Mouse (Mus musculus) liver, postnatal 0 days (tissue): ENCODE measurements around the gene Btbd9. TPM values are rescaled to one million over a fixed set of nuclear protein-coding genes. Genes with fewer than 3 reads are reported as not detected.
"Not testable (repeated sequence)": the region's sequence is repeated elsewhere in the genome, so short reads cannot be mapped to it uniquely, and the experiment has no call there.

ENCODE experiments used
- ATAC-seq: fragments of 200-750 bp; cut with Nextera tagmentation; 2 replicates; pipeline ENCODE4 v1.8.0; 2017; ENCODE audit warnings: mild to moderate bottlenecking, moderate library complexity
- DNase-seq: peaks from one replicate; pipeline ENCODE4 v3.0.0-alpha.2; 2016
- H3K27ac ChIP-seq: fragments of 300-500 bp; sonication (generic); 2 replicates; pipeline ENCODE4 v1.5.1; 2014; ENCODE audit warnings: antibody characterized with exemption, moderate library complexity, mild to moderate bottlenecking, low read depth
- H3K27me3 ChIP-seq: fragments of 300-500 bp; sonication (generic); 2 replicates; pipeline ENCODE4 v1.6.1; 2014; ENCODE audit warnings: low read length, control low read depth, mixed read lengths; ENCODE audit not compliant: insufficient read depth
- H3K36me3 ChIP-seq: fragments of 300-500 bp; sonication (generic); replicated peaks from 2 replicates; pipeline ENCODE4 v1.6.1; 2014; ENCODE audit warnings: mild to moderate bottlenecking, control low read depth, low read length, moderate library complexity, mixed read lengths; ENCODE audit not compliant: insufficient read depth
- H3K4me1 ChIP-seq: fragments of 300-500 bp; sonication (generic); 2 replicates; pipeline ENCODE4 v1.6.1; 2014; ENCODE audit warnings: antibody characterized with exemption, mild to moderate bottlenecking, control low read depth; ENCODE audit not compliant: insufficient read depth
- H3K4me2 ChIP-seq: fragments of 300-500 bp; sonication (generic); 2 replicates; pipeline ENCODE4 v1.6.1; 2014; ENCODE audit warnings: low read depth, mild to moderate bottlenecking, low read length, moderate library complexity, mixed read lengths
- H3K4me3 ChIP-seq: fragments of 300-500 bp; sonication (generic); 2 replicates; pipeline ENCODE4 v1.5.1; 2014; ENCODE audit warnings: low read depth, low read length
- H3K9ac ChIP-seq: fragments of 300-500 bp; sonication (generic); replicated peaks from 2 replicates; pipeline ENCODE4 v1.6.1; 2014; ENCODE audit warnings: mild to moderate bottlenecking, moderate library complexity
- H3K9me3 ChIP-seq: fragments of 300-500 bp; sonication (generic); 2 replicates; pipeline ENCODE4 v1.6.1; 2016; ENCODE audit warnings: mild to moderate bottlenecking, control low read depth, low read length, mixed read lengths
- CTCF ChIP-seq: sonication (generic); IDR thresholded peaks from 2 replicates; pipeline ENCODE4 v1.5.1; 2016; ENCODE audit warnings: antibody characterized with exemption, low read depth
- EP300 ChIP-seq: IDR thresholded peaks from 2 replicates; pipeline ENCODE4 v1.6.1; 2016; ENCODE audit warnings: antibody characterized with exemption, low read depth, mild to moderate bottlenecking
- WGBS: fragments of 180-500 bp; shearing (Covaris S2); extraction: QIAGEN DNeasy Blood & Tissue Kit; methylation state at CpG from one replicate; pipeline ENCODE4 v1.1.7; 2014; ENCODE audit not compliant: insufficient replicate concordance; 5-methylcytosine and 5-hydroxymethylcytosine counted together
- polyA plus RNA-seq: library from polyadenylated mRNA; unstranded; fragments of >200 nt; fragmentation: Nextera tagmentation; extraction: Ambion mirVana; gene quantifications from 2 replicates; pipeline ENCODE4 v1.2.1, GENCODE M21; 2015

The Btbd9 gene
- polyA plus RNA-seq, 1 experiment from 2014 or later, result 16.5 TPM

DNA sequence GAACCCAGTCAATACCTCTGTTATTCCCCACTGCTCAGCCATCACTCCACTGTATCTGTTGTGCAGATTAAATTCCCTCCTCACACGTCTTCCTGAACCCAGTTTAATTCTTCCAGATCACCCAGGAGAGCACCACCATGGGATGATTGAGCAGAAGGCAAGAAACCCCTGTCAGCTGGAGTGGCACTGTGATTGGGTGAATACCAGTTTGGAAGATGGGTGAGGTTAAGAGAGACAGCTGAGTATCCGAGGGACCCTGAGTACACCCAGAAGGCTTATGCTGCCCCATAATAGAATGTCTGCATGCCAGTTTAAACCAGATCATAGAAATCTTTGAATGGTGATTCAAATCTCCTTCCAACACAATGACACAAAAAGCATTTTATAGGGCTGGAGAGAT, 52.5 kb downstream of the Btbd9 start:
- no peak for ATAC-seq
- no peaks in the 10 kb centered on the region for H3K27me3 ChIP-seq
- 55% methylated on average over 2 of the region's 2 CpGs for WGBS
- H3K27ac ChIP-seq, result no peak overlapping the region
- TF ChIP-seq CTCF (no peak), EP300 (no peak)
- peaks cover 4% of the 10 kb centered on the region; the same call in 1 of the 2 replicates for H3K36me3 ChIP-seq
- H3K9me3 ChIP-seq, result no peaks in the 10 kb centered on the region
- H3K9ac ChIP-seq, result no peak overlapping the region
- DNase-seq, result no peak
- no peak overlapping the region for H3K4me3 ChIP-seq
- peaks cover 6% of the 10 kb centered on the region; the same call in 1 of the 2 replicates for H3K4me1 ChIP-seq
- no peak overlapping the region for H3K4me2 ChIP-seq

DNA sequence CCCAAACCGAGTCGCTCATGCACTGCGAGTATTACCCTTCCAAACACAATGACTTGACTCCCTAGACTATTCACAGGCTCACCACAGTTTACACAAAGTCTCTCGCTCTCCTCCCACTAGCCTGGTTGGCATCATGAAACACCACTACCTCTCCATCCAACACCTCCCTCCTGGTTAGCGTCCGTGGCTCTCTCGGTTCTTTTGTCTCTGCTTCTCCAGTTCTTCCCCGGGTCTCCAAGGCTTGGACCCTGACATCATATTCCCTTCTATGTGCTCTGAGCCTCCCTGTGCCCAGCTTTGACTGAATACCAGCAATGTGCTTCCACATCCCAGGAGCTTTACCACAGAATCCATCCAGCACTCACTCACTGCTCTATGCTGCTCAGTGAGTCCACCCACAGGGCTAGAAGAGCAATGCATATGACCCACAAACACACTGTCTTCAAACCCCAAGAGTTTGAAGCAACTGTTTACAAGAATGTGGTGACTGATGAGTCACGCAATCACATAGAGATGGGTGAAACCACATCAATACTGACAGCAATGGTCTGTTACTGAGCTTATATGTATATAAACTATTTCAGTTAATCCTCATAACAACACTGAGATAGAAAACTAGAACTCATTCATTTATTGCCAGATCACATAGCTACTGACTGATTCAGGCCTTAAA, 53.7 kb downstream of the Btbd9 start:
- 87% methylated on average over 9 of the region's 9 CpGs for WGBS
- no peak for TF ChIP-seq CTCF
- no peak for TF ChIP-seq EP300
- Histone ChIP-seq H3K4me2 (no peak overlapping the region), H3K36me3 (peaks cover 4% of the 10 kb centered on the region; the same call in 1 of the 2 replicates), H3K4me1 (peaks cover 6% of the 10 kb centered on the region; the same call in 1 of the 2 replicates), H3K9me3 (no peaks in the 10 kb centered on the region), H3K9ac (no peak overlapping the region), H3K27ac (no peak overlapping the region), H3K4me3 (no peak overlapping the region), H3K27me3 (no peaks in the 10 kb centered on the region)
- DNase-seq, result no peak
- ATAC-seq, result no peak

DNA sequence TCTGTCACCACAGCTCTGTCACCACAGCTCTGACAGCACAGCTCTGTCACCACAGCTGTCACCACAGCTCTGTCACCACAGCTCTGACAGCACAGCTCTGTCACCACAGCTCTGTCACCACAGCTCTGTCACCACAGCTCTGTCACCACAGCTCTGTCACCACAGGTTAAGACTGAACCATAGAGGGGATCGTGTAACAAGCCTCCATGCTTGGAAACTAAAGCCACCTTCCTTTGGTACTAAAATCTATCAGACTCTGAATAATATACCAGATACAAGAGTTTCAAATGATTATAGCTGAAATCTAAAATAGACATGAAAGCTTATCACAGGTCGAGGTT, 57.1 kb downstream of the Btbd9 start:
- not testable (repeated sequence) for ATAC-seq, H3K9me3 ChIP-seq, H3K9ac ChIP-seq, H3K4me1 ChIP-seq, DNase-seq, H3K4me3 ChIP-seq, H3K27ac ChIP-seq, H3K4me2 ChIP-seq, H3K27me3 ChIP-seq, H3K36me3 ChIP-seq
- 63% methylated on average over 2 of the region's 2 CpGs for WGBS

DNA sequence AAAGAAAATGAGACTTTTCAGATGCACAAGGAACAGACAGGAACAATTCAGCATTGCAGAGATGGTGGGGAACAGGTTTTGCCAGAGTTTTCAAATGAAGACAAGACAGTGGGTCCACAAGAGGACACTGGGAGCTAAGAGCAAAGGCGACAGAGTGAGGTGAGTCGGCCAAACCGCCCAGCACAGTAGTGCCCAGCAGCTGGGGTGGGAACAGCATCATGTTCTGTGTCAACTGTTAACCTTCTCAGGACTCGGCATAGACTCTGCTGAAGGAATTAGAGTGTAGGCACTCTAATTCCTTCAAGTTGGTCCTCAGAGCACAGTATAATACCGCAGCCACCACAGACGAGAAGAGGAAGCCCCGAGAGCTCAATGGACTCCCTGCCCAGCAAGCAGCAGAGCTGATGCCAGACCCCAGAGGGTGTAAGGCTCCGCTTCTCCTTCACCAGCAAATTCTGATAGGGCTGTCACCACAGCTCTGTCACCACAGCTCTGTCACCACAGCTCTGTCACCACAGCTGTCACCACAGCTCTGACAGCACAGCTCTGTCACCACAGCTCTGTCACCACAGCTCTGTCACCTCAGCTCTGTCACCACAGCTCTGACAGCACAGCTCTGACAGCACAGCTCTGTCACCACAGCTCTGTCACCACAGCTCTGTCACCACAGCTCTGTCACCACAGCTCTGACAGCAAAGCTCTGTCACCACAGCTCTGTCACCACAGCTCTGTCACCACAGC, 57.7 kb downstream of the Btbd9 start:
- Histone ChIP-seq H3K27ac (no peak overlapping the region), H3K9me3 (no peaks in the 10 kb centered on the region), H3K4me2 (no peak overlapping the region), H3K9ac (no peak overlapping the region), H3K27me3 (no peaks in the 10 kb centered on the region), H3K4me3 (no peak overlapping the region), H3K36me3 (peaks cover 6% of the 10 kb centered on the region; the same call in 1 of the 2 replicates), H3K4me1 (peaks cover 6% of the 10 kb centered on the region; the same call in 1 of the 2 replicates)
- TF ChIP-seq CTCF, result no peak
- TF ChIP-seq EP300, result no peak
- ATAC-seq (no peak), DNase-seq (peak; percentile 20)
- WGBS, result 59% methylated on average over 8 of the region's 8 CpGs

DNA sequence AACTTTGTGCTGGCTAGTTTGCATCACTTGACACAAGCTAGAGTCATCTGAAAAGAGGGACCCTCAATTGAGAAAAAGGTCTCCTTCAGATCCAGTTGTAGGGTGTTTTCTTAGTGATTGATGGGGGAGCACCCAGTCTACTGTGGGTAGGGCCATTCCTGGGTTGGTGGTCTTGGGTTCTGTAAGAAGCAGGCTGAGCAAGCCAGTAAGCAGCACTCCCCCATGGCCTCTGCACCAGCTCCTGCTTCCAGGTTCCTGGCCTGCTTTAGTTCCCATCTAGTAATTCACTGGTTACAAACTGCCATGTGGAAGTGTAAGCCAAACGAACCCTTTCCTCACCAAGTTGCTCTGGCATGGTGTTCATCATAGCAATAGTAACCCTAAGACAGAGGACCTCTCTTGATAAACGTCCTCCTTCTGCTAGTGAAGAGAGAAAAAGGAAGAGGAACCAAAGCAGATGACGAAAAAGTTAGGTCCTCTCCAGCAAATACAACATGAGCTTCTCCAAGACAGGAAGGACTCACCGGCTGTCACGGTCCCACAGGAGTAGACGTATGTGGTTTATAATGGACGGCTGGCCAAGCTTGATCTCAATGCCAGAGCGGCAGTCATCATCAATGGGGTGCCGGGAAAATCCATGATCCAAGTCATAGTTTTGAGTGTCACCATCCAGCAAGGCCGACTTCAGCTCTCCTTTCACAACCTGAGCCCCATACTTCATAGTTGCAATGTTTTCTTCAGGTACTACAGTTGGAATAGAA, 59.5 kb downstream of the Btbd9 start:
- Histone ChIP-seq H3K4me1 (peaks cover under 1% of the 10 kb centered on the region; the same call in 1 of the 2 replicates), H3K27ac (no peak overlapping the region), H3K9ac (no peak overlapping the region), H3K4me2 (no peak overlapping the region), H3K4me3 (no peak overlapping the region), H3K9me3 (no peaks in the 10 kb centered on the region), H3K36me3 (peaks cover 6% of the 10 kb centered on the region; the same call in 1 of the 2 replicates), H3K27me3 (no peaks in the 10 kb centered on the region)
- TF ChIP-seq CTCF, result no peak
- TF ChIP-seq EP300, result no peak
- DNase-seq (no peak), ATAC-seq (no peak)
- WGBS, result 65% methylated on average over 10 of the region's 10 CpGs

DNA sequence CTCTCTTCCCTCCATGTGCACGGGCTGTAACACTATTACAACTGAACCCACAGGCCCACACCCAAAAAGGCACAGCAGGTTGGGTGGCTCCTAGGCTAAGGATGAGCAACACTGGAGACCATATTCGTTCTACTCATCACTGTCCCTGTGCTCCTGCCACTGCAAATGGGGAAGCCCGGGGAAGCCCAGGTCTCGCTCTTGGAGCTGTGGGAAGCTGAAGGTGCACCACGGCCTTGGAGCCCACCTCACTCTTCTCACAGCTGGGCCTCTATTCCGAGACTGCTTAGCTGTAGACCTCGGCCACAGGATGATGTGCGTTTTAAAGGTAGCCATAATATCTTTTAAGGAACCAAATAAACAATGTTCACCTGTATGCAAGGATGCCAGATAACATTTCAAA, 60.9 kb downstream of the Btbd9 start:
- DNase-seq (no peak), ATAC-seq (no peak)
- no peaks in the 10 kb centered on the region for H3K9me3 ChIP-seq
- H3K4me3 ChIP-seq, result no peak overlapping the region
- H3K4me1 ChIP-seq, result no peaks in the 10 kb centered on the region
- no peak overlapping the region for H3K9ac ChIP-seq
- WGBS, result 86% methylated on average over 8 of the region's 8 CpGs
- H3K4me2 ChIP-seq, result no peak overlapping the region
- H3K27ac ChIP-seq, result no peak overlapping the region
- TF ChIP-seq CTCF (no peak), EP300 (no peak)
- H3K36me3 ChIP-seq, result peaks cover 6% of the 10 kb centered on the region; the same call in 1 of the 2 replicates
- H3K27me3 ChIP-seq, result no peaks in the 10 kb centered on the region
